Mouse (Mus musculus) limb, embryonic 14.5 days (tissue): ENCODE data around the gene Wap. TPM values are rescaled to one million over a fixed set of nuclear protein-coding genes. Genes with fewer than 3 reads are reported as not detected.
A peak's percentile ranks its signal among the peaks of the same experiment; 100 is the strongest.

Source experiments
- ATAC-seq: fragments of 200-750 bp; cut with Nextera tagmentation; 2 replicates; pipeline ENCODE4 v1.8.0; 2017; ENCODE audit warnings: low read depth, moderate number of reproducible peaks, moderate TSS enrichment; ENCODE audit not compliant: low FRiP score
- DNase-seq: peaks from one replicate; pipeline ENCODE4 v3.0.0-alpha.2; 2015; ENCODE audit warnings: low spot score
- H3K27ac ChIP-seq: fragments of 300-500 bp; sonication (generic); replicated peaks from 2 replicates; pipeline ENCODE4 v1.5.1; 2014; ENCODE audit warnings: low read depth, mild to moderate bottlenecking, low read length, moderate library complexity, mixed read lengths
- H3K27me3 ChIP-seq: fragments of 300-500 bp; sonication (generic); 2 replicates; pipeline ENCODE4 v1.6.1; 2014; ENCODE audit warnings: low read length, mixed read lengths; ENCODE audit not compliant: control insufficient read depth, insufficient read depth
- H3K36me3 ChIP-seq: fragments of 300-500 bp; sonication (generic); 2 replicates; pipeline ENCODE4 v1.6.1; 2014; ENCODE audit warnings: mild to moderate bottlenecking, low read length, moderate library complexity, mixed read lengths; ENCODE audit not compliant: control insufficient read depth, insufficient read depth
- H3K4me1 ChIP-seq: fragments of 300-500 bp; sonication (generic); 2 replicates; pipeline ENCODE4 v1.6.1; 2014; ENCODE audit warnings: antibody characterized with exemption, low read length, mixed read lengths; ENCODE audit not compliant: control insufficient read depth, insufficient read depth
- H3K4me2 ChIP-seq: fragments of 300-500 bp; sonication (generic); replicated peaks from 2 replicates; pipeline ENCODE4 v1.6.1; 2014; ENCODE audit warnings: low read depth, mild to moderate bottlenecking, low read length, moderate library complexity; ENCODE audit not compliant: severe bottlenecking
- H3K4me3 ChIP-seq: fragments of 300-500 bp; sonication (generic); replicated peaks from 2 replicates; pipeline ENCODE4 v1.5.1; 2014; ENCODE audit warnings: low read length
- H3K9ac ChIP-seq: fragments of 300-500 bp; sonication (generic); 2 replicates; pipeline ENCODE4 v1.6.1; 2014; ENCODE audit warnings: mild to moderate bottlenecking, low read depth, low read length, moderate library complexity; ENCODE audit not compliant: severe bottlenecking
- H3K9me3 ChIP-seq: fragments of 300-500 bp; sonication (generic); 2 replicates; pipeline ENCODE4 v1.6.1; 2016; ENCODE audit warnings: low read length; ENCODE audit not compliant: control insufficient read depth
- POLR2A ChIP-seq: fragments of 200-500 bp; IDR thresholded peaks from 2 replicates; pipeline ENCODE4 v1.8.0; 2012; ENCODE audit warnings: inconsistent platforms, mild to moderate bottlenecking, moderate library complexity, borderline replicate concordance; ENCODE audit not compliant: insufficient read depth, insufficient read length; ENCODE audit errors: extremely low read depth
- WGBS: fragments of 180-500 bp; shearing (Covaris S2); extraction: QIAGEN DNeasy Blood & Tissue Kit; methylation state at CpG from one replicate; pipeline ENCODE4 v1.1.7; 2014; 5-methylcytosine and 5-hydroxymethylcytosine counted together
- polyA plus RNA-seq, 2 experiments: library from polyadenylated mRNA; depleted of rRNA in 1 of 2; stranded (reverse) in 1 of 2; unstranded in 1 of 2; fragments of >200 nt; fragmentation: Nextera tagmentation in 1 of 2; extraction: Ambion mirVana in 1 of 2; gene quantifications; 2 replicates each; pipeline versions ENCODE4 v1.2.1 to v1.2.3; 2012 to 2014

The Wap gene
- polyA plus RNA-seq, 2 experiments = not detected

DNA sequence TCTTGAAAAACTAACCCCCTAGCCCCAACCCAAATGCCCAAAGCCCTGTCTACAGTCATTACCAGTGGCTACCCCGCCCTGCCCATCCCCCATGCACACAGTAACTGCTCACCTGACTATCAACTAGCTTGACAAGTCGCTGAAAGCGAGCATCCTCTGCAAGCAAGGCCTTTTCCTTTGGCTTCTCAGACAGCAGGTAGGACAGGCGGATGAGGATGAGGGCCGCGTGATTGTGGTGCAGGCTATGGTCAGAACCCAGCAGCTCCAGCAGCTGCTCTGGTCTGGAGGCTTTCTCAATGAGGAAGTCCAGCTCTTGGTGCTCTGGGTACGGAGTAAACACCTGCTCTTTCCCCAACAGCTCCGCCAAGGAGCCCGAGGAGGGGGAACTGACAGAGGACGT, 14.7 kb downstream of the Wap start:
- Histone ChIP-seq H3K4me3 (no peak overlapping the region), H3K27me3 (no peaks in the 10 kb centered on the region), H3K4me2 (no peak overlapping the region), H3K9ac (peak overlapping the region; percentile 12; the same call in 1 of the 2 replicates), H3K9me3 (no peaks in the 10 kb centered on the region), H3K36me3 (peaks cover 59% of the 10 kb centered on the region), H3K4me1 (peaks cover 13% of the 10 kb centered on the region), H3K27ac (no peak overlapping the region)
- ATAC-seq = no peak
- 94% methylated on average over 10 of the region's 10 CpGs for WGBS
- no peak for DNase-seq
- TF ChIP-seq POLR2A = no peak

DNA sequence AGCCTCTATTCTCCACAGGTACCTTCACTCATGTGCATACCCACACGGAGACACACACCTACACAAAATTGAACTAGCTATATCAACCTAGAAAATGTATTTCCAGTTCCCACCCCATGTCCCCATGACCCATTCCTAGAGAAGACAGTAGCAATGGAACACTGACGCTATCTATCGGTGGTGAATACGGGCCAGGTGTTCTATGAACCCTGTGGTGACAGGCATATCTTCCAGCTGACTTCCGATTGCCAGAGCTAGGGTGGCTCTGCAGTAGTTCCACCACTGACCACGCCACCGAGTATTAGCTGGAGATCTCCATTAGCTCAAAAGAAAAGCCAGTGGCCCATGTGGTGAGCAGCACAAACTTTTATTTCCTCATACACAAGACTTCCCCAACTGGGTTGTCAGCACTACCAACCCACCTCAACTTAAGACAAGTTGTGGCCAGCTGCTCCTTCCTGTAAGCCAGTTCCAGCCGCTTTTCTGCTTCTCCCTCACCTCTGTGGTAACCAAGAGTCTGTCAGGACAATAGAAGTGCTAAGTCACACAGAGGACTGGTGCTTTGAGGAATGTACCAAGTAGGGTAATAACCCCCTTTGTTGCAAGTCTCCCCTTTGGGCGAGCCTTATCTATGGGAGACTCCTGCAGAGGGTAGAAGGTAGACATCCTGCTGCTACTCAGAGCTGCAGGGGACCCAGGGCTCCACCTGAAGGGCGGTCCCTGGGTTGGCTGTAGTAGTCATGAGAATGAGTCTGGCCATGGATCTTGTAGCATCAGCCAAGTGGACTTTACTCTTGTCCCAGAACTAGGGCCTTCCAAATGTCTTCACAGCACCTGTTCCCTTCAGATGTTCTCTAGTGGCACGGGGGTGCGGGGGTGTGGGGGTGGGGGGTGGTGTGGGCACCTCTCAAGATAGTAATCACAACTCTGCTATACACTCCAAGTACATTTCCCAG, 22.9 kb downstream of the Wap start:
- H3K36me3 ChIP-seq = peaks cover 88% of the 10 kb centered on the region
- no peak overlapping the region for H3K27ac ChIP-seq
- ATAC-seq (no peak), DNase-seq (no peak)
- no peak overlapping the region for H3K9ac ChIP-seq
- H3K4me2 ChIP-seq = no peak overlapping the region
- no peaks in the 10 kb centered on the region for H3K9me3 ChIP-seq
- H3K4me3 ChIP-seq = no peak overlapping the region
- 91% methylated on average over 12 of the region's 12 CpGs for WGBS
- no peaks in the 10 kb centered on the region for H3K4me1 ChIP-seq
- no peak for TF ChIP-seq POLR2A
- no peaks in the 10 kb centered on the region for H3K27me3 ChIP-seq

DNA sequence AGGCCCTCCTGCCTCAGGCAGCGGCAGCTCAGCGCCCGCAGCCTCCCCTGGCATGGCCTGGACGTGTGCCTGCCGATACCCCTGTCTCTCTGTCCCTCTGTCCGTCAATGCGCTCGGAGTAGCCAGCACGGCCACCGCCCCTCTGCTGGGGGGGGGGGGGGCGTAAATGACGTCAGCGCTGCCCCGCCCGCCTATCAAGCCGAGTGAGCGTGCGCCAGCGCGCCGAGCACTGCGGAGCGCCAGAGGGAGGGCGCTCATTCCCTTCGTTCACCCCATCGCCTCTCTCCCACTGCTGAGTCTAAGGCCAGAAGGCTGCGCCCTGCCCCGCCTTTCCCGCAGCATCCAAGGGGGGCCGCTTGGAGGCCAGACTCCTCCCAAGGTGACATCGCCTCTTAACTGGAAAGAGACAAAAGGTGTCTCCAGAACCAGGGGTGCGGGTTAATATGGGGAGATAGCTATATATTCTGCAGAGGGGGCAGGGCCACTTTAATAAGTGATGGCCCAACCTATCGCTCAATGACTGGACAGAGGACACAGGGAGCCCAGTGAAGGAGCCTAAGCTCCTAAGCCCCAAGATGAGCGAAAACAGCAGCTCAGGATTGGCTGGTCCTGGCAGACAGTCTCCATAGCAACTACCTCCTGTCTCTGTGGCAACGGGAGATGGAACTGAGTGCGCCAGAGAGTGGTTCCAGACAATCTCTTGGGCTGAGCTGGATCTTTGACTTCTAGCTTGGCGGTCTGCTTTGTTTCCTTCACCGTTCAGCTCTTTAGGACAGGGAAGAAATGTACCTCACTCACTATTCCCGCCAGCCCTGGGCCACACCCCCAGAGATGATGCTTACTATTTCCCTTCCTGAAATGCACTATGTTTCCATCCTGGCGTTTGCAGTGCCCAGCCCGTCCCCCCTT, 32.7 kb downstream of the Wap start, which contains the start of gene Nacad:
Gene Nacad (minus strand): TSS at position 563 of the 909 bp plus-strand sequence.
- Histone ChIP-seq H3K36me3 (0 out of 2 replicates have a peak, but pooled peaks cover 2% of the 10 kb centered on the region), H3K4me1 (peaks cover 15% of the 10 kb centered on the region; the same call in 1 of the 2 replicates), H3K4me3 (peak within 1 kb of the TSS; percentile 40), H3K4me2 (peak within 1 kb of the TSS; percentile 71), H3K9ac (peak within 1 kb of the TSS; percentile 52), H3K9me3 (no peaks in the 10 kb centered on the region), H3K27me3 (peaks cover 21% of the 10 kb centered on the region; the same call in 1 of the 2 replicates), H3K27ac (no peak within 1 kb of the TSS)
- DNase-seq (peak; percentile 48), ATAC-seq (peak; percentile 53)
- TF ChIP-seq POLR2A = no peak
- 11% methylated on average over 23 of the region's 41 CpGs for WGBS

DNA sequence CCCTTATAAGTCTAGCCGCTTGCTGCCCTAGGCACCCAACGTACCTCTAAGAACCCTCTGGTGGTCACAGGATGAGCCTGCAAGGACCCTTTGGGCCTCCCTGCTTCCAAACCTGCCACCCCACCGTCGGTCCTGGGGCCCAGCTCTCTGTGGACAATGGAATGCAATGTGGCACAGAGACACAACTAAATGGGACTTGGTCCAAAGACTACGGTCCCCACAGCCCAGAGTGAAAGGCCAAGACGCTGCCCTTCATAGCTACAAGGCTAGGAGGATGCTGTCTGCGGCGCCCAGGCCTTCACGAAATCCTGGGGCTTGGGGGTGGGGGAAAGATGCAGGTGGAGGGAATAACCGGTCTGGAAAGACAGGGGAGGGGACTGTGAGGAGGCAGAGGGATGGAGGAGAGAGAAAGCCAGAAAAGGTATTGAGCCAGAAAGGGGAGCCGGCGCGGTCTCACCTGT, 33.4 kb downstream of the Wap start:
- no peak for DNase-seq
- H3K27ac ChIP-seq = no peak overlapping the region
- H3K27me3 ChIP-seq = peaks cover 21% of the 10 kb centered on the region; the same call in 1 of the 2 replicates
- H3K4me1 ChIP-seq = peaks cover 15% of the 10 kb centered on the region; the same call in 1 of the 2 replicates
- no peaks in the 10 kb centered on the region for H3K9me3 ChIP-seq
- peak overlapping the region; percentile 40 for H3K4me3 ChIP-seq
- H3K36me3 ChIP-seq = 0 out of 2 replicates have a peak, but pooled peaks cover 1% of the 10 kb centered on the region
- TF ChIP-seq POLR2A = no peak
- peak overlapping the region; percentile 52 for H3K9ac ChIP-seq
- H3K4me2 ChIP-seq = peak overlapping the region; percentile 71
- 13% methylated on average over 13 of the region's 13 CpGs for whole genome bisulfite sequencing
- ATAC-seq = peak; percentile 7; the same call in 1 of the 2 replicates

DNA sequence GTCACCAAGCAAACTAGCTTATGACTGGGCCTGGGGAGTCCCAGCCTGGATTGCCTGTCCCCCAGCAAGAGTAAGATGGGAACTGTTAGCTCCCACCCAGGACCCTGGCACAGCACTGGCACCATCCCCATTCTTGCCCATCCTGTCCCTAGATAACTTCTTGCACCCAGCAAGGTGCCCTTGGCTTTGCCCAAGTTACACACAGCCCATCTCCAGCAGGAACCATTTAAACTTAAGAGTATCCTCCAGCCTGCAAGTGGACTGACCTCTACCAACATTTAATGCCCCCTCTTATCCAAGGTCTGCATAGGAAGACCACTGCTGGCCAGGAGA, 33.9 kb downstream of the Wap start:
- peaks cover 5% of the 10 kb centered on the region; the same call in 1 of the 2 replicates for H3K36me3 ChIP-seq
- peaks cover 15% of the 10 kb centered on the region; the same call in 1 of the 2 replicates for H3K4me1 ChIP-seq
- no peak overlapping the region for H3K27ac ChIP-seq
- H3K9me3 ChIP-seq = no peaks in the 10 kb centered on the region
- peak overlapping the region; percentile 71 for H3K4me2 ChIP-seq
- DNase-seq (no peak), ATAC-seq (no peak)
- peak overlapping the region; percentile 52; the same call in 1 of the 2 replicates for H3K9ac ChIP-seq
- peaks cover 21% of the 10 kb centered on the region; the same call in 1 of the 2 replicates for H3K27me3 ChIP-seq
- no peak for TF ChIP-seq POLR2A
- H3K4me3 ChIP-seq = no peak overlapping the region
